Mouse (Mus musculus) neural tube, postnatal 0 days (tissue): ENCODE results near the gene Gng8. TPM values are rescaled to one million over a fixed set of nuclear protein-coding genes. Genes with fewer than 3 reads are reported as not detected.

Source experiments
- polyA plus RNA-seq: library from polyadenylated mRNA; unstranded; fragments of >200 nt; fragmentation: Nextera tagmentation; extraction: Ambion mirVana; gene quantifications from 2 replicates; pipeline ENCODE4 v1.2.1, GENCODE M21; 2015

Gng8 gene
- polyA plus RNA-seq, result 1.5 and 1.8 TPM in 2 replicates

DNA sequence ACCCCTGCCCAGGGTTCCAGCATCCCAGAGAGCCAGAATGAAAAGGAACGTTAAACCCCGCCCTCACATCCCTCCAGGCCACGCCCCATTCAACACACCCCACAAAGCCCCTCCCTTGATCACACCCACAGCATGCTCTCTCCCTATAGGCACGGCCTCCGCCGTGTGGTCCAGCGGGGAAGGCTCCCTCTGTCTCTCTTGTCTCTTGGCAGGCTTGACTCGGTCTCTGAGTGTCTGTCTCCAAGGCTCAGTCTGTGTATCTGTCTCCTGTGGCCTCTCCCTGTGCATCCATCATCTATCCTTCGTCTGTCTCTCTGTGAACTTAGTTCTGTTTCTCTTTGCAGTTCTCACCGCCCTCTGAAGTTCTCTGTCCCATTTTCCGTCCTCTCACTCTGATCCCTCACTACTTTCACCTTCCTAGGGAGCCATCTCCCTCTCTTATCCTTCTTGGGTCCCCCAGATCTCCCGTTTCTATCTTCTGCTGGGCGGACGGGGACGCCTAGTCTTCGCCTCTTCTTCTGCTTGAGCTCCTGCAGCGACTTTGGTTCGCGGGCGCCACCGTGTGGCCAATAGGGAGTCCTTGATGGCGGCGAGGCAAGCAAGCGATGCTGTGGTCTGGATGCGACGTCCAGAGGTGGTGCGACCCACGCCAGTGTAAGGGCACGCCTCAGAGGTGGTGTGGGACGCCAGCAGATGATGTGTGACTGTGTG is at the start of gene Gng8:
Gene Gng8 (plus strand): TSS at position 146 of the 711 bp plus-strand sequence.

DNA sequence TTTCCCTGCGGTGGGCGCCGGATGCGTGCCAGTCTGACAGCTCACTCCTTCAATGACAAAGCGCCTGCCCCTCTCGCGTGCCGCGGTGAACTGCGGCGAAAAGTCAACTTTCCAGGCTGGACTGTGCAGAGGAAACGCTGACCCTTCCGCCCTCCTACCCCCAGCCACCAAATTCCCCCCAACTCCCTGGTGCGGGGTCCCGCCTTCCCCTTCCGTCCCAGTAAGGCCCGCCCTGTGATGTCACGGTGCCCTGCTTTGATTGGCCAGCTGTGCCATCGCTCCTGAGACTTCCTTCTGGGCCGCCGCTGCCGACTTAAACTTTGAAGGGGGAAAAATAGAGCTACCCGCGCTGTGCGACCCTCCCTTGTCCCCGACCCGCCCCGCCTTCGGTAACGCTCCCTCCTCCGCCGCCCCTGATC is 48.9 kb upstream of the Gng8 start, which contains the start of gene Prkd2:
Gene Prkd2 (plus strand): TSS at position 258 of the 419 bp plus-strand sequence.

DNA sequence AGATGAGACGGTGACA is 16.5 kb upstream of the Gng8 start, which contains the start of gene Dact3:
Gene Dact3 (plus strand): TSS at position 8 of the 16 bp plus-strand sequence.

DNA sequence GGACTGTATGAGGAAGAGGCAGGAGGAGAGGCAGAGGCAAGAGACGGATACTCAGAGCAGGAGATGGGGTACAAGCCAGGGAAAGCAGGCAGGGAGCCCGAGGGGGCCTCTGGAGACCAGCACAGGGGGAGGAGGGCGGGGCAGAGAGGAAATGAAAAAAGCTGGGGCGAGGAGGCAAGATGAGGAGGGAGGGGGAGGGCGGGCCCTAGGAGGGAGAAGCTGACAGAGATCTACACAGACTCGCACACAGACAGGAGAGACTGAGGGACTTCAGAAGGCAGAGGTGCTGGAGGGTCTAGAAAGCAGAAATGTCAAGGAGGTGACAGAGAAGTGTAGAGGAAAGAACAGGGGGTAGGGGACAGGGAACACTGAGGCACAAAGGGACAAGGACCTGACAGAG is 14.7 kb downstream of the Gng8 start, which contains the start of gene Ptgir:
Gene Ptgir (plus strand): TSS at position 210 of the 400 bp plus-strand sequence.

DNA sequence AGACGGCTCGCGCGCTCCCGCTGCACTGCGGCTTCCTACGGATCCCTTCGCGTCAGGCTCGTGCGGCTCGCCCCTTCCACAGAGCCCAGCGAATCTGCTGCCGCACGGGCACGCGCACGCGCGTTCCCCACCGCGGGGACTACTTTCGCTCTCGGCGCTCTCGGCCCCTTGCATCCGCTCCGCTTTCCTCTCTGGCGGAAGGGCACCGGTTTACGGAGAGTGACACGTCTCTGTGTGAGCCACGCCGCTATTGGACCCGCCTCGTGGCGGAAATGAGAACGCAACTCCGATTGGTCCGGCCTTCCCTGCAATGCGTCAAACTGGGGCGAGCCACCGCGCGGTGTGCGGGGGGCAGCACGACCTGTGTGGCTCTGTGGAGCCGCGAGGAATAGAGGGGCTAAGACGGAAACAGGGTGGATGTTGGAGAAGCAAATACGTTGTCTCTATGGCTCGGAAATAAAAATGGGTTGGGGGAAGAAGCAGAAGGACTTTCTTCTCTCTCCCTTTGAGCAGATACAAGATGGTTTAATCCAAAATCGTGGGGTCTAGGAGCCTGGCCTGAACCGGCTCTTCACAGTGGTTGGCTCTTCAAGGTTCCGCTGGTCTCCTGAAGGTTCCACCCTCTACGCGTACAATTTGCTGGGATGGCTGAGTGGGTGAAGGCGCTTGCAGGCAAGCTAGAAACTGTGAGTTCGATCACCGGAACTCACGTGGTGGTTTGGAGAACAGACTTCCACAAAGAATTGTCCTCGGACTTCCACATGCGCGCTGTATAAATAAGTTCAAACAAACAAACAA is 32.6 kb downstream of the Gng8 start, which contains the start of gene Calm3:
Gene Calm3 (minus strand): TSS at position 78 of the 798 bp plus-strand sequence.

DNA sequence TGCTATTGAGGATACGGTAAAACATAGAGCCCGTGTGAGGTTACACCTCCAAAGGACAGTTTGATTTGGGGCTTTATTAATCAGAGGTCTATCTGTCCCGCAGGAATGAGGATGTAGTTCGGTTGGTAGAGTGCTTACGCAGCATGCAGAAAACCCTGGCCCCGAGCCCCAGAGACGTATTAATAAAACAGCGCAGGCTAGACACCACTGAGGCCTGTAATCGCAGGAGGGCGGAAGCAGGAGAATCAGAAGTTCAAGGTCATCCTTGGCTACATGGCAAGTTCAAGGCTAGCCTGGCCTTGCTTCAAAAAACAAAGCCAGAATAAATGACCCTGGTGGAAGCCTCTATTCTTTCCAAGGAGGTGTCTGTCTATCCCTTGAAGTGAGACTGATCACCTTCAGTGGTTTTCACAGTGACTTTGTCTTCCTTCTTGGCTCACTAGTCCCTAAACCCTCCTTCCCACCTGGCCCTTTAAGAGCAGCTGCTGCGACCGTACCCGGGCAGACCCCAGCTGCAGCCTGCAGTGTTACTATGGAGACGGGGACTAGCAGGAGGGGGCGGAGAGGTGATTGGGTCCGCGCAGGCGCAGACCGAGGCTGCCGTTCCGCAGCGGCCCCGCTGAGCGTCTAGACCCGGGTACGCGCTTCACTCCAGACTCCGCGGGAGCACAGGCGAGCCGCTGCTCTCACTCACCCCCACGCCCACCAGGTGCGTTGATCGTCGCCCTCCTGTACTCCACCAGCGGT is 52.6 kb downstream of the Gng8 start, which contains the start of gene Pnmal2:
Gene Pnmal2 (plus strand): TSS at position 622 of the 747 bp plus-strand sequence.

Other genes with a start within 250 kb of the Gng8 start
- 0.25 TPM in 1 of 2 replicates, not detected in the other for gene Ceacam15, start 216.1 kb upstream of the Gng8 start, polyA plus RNA-seq
- gene Ceacam9, start 169.9 kb upstream of the Gng8 start, polyA plus RNA-seq, result 0.33 and 0.57 TPM in 2 replicates
- gene Ap2s1, start 153.4 kb upstream of the Gng8 start, polyA plus RNA-seq, result 513 and 574 TPM in 2 replicates
- 8.7 and 10.1 TPM in 2 replicates for gene Slc1a5, start 110.4 kb upstream of the Gng8 start, polyA plus RNA-seq
- gene Strn4, start 75.9 kb upstream of the Gng8 start, polyA plus RNA-seq, result 121 and 149 TPM in 2 replicates
- gene Fkrp, start 75.1 kb upstream of the Gng8 start, polyA plus RNA-seq, result 43.6 and 49.7 TPM in 2 replicates
- gene Prkd2, start 48.9 kb upstream of the Gng8 start, polyA plus RNA-seq, result 5.4 and 6.6 TPM in 2 replicates
- 11.2 and 15.7 TPM in 2 replicates for gene Dact3, start 16.5 kb upstream of the Gng8 start, polyA plus RNA-seq
- gene Ptgir, start 14.7 kb downstream of the Gng8 start, polyA plus RNA-seq, result 0.37 TPM in 1 of 2 replicates, not detected in the other
- gene Calm3, start 32.3 kb downstream of the Gng8 start, polyA plus RNA-seq, result 389 and 426 TPM in 2 replicates
- gene Pnmal2, start 52.9 kb downstream of the Gng8 start, polyA plus RNA-seq, result 148 and 154 TPM in 2 replicates
- gene Pnmal1, start 67.9 kb downstream of the Gng8 start, polyA plus RNA-seq, result 40.6 and 46.3 TPM in 2 replicates
- gene Gm42372, start 91.3 kb downstream of the Gng8 start, polyA plus RNA-seq, result 10.7 and 12.8 TPM in 2 replicates
- gene Ccdc8, start 100.9 kb downstream of the Gng8 start, polyA plus RNA-seq, result 2.6 and 3.3 TPM in 2 replicates
- gene Ppp5c, start 136.1 kb downstream of the Gng8 start, polyA plus RNA-seq, result 126 and 135 TPM in 2 replicates
- 3.0 and 4.4 TPM in 2 replicates for gene Hif3a, start 170.6 kb downstream of the Gng8 start, polyA plus RNA-seq
- 3.8 and 4.6 TPM in 2 replicates for gene Psg16, start 182.3 kb downstream of the Gng8 start, polyA plus RNA-seq